Mouse (Mus musculus): ENCODE data around the gene Elovl1. TPM values are rescaled to one million over a fixed set of nuclear protein-coding genes. Genes with fewer than 3 reads are reported as not detected.

The Elovl1 gene
- 35.4 and 39.4 TPM in 2 replicates for total RNA-seq (2017)

DNA sequence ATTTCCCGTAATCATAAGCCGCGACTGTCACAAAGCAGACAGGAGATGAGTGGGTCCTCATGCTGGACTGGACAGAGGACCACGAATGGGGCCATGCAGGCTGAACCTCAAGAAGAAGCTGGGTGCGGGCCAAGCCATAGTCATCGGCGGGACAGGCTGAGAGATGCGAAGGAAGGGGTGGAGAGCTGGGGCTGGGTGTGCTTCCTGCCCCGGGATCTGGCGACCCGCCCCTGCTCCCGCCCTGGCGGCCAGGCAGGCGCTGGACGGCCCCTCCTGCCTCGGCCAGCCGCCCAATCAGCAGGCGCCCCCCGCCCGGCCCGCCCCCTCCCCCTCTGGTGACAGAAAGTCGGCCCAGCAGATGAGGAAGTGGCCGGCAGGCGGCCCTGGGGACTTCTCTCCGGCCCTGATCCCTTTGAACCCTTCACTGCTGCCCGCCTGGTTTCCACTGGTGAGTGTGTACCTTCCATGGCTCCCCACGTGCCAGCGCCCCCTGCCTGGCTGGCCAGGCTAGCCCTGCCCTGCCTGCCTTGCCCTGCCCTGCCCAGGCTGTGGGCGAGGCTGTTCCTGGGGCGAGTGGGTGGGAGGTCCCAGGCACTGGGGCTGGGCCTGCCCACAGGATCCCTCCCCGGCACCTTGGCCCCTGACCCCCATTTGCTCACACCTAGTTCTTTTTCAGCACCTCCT, at the start of gene Elovl1:
Gene Elovl1, plus strand, starts transcription at position 326 of the 684 bp plus-strand sequence.
- ATAC-seq (replicated peaks in 1 of 2; ENCODE audit: insufficient read depth in 1 of 2, low FRiP score in 2 of 2, low TSS enrichment in 1 of 2, low read depth in 1 of 2, poor library complexity in 2 of 2, severe bottlenecking in 2 of 2): peak; percentile 86

GRCm38 (mm10) chr4:118383271-118383670, 44.6 kb upstream of the Elovl1 start:
- no peak for ATAC-seq (replicated peaks in 1 of 2; ENCODE audit: insufficient read depth in 1 of 2, low FRiP score in 2 of 2, low TSS enrichment in 1 of 2, low read depth in 1 of 2, poor library complexity in 2 of 2, severe bottlenecking in 2 of 2)

GRCm38 (mm10) chr4:118387316-118387715, 40.6 kb upstream of the Elovl1 start:
- no peak for ATAC-seq (replicated peaks in 1 of 2; ENCODE audit: insufficient read depth in 1 of 2, low FRiP score in 2 of 2, low TSS enrichment in 1 of 2, low read depth in 1 of 2, poor library complexity in 2 of 2, severe bottlenecking in 2 of 2)

DNA sequence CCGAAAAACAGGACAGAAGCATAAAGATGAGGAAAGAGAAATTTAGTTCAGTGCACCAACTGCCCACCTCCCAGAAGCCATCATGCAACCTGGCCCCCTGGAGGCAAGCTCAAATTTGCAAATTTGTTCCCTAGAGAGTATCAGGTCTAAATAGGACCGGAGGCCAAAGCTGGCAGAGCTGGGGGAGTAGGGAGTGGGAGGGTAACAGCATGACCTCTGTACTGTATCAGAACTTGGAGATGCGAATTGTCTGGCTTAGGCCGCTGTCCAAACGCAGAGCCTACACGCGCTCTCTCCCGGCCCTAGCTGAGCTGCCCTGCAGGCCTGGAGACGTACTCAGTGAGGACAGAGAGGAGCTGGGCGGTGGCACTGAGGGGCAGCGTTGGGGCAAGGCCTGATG, 37.7 kb upstream of the Elovl1 start:
- ATAC-seq (replicated peaks in 1 of 2; ENCODE audit: insufficient read depth in 1 of 2, low FRiP score in 2 of 2, low TSS enrichment in 1 of 2, low read depth in 1 of 2, poor library complexity in 2 of 2, severe bottlenecking in 2 of 2): no peak

DNA sequence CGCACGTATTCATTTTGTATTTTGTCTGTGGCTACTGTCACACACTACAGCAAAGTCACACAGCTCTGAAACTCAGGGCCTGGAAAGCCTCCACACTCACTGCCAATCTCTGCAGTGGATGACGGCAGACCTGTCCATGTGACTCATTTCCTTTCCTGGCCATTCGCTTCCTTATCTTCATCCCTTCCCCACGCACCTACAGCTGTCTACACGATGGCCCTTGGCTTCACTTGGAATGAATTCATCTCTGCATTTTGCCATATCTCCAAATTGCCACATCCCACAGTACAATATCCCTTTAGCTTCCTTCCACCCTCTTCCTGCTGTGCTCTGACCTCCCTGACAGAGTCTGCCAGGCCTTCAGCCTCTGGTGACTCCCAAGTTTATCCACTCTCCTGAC, 33.4 kb upstream of the Elovl1 start:
- no peak for ATAC-seq (replicated peaks in 1 of 2; ENCODE audit: insufficient read depth in 1 of 2, low FRiP score in 2 of 2, low TSS enrichment in 1 of 2, low read depth in 1 of 2, poor library complexity in 2 of 2, severe bottlenecking in 2 of 2)

- no peak for ATAC-seq (replicated peaks in 1 of 2; ENCODE audit: insufficient read depth in 1 of 2, low FRiP score in 2 of 2, low TSS enrichment in 1 of 2, low read depth in 1 of 2, poor library complexity in 2 of 2, severe bottlenecking in 2 of 2)
Observed at GRCm38 (mm10) chr4:118395289-118395688, 32.6 kb upstream of the Elovl1 start.

- ATAC-seq (replicated peaks in 1 of 2; ENCODE audit: insufficient read depth in 1 of 2, low FRiP score in 2 of 2, low TSS enrichment in 1 of 2, low read depth in 1 of 2, poor library complexity in 2 of 2, severe bottlenecking in 2 of 2): no peak
Observed at GRCm38 (mm10) chr4:118396433-118396832, 31.5 kb upstream of the Elovl1 start.

DNA sequence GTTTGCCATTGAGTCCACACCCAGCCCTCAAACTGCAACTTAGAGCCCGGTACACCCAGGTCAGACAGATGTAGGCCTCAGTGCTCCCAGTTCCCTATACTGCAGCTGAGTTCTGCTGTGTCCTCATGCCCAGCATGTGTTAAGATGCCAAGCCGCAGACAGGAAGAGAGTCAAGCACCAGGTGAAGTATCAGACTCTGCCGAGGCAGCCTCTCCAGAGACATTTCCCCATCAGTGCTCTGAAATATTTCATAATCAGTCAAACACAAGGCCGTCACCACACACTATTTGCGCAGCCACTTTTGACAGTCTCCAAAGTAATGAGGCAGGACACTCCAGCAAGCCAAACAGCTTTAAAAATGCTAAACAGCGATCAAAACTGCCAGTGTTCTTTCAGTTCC, 29.5 kb upstream of the Elovl1 start:
- peak in 1 of 2 experiments; percentile 75; a peak in 1 of 4 replicates for ATAC-seq (replicated peaks in 1 of 2; ENCODE audit: insufficient read depth in 1 of 2, low FRiP score in 2 of 2, low TSS enrichment in 1 of 2, low read depth in 1 of 2, poor library complexity in 2 of 2, severe bottlenecking in 2 of 2)

DNA sequence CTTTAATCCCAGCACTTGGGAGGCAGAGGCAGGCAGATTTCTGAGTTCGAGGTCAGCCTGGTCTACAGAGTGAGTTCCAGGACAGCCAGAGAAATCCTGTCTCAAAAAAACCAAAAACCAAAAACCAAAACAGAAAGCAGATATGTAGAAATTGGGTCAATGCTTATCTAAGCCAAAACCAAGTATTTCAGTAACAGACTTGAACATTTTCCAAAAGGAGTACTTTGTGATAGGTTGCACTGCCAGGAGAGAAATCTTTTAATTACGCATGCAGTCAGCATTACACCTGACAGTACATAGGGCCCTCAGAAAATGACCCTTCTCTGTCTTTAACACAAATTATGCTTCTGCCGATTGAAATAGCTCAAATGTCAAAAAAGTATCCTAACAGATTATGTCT, 26.5 kb upstream of the Elovl1 start:
- no peak for ATAC-seq (replicated peaks in 1 of 2; ENCODE audit: insufficient read depth in 1 of 2, low FRiP score in 2 of 2, low TSS enrichment in 1 of 2, low read depth in 1 of 2, poor library complexity in 2 of 2, severe bottlenecking in 2 of 2)

DNA sequence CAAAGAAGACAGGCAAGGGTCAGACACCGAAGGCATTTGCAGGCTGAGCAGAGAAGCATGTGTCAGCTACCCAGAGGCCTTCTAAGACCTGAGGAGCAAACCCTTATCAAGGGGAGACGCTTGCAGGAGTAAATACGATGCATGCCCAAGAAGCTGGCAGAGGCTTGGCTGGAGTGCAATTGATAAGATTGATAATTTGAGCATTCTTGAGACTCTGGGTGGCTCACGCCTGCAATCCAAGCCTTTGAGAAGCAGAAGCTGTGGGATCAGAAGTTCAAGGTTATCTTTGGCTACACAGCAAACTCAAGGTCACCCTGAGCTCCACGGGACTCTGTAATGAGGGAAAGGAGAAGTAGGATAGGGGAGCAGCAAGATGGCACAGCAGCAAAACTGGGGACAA, 26.0 kb upstream of the Elovl1 start:
- ATAC-seq (replicated peaks in 1 of 2; ENCODE audit: insufficient read depth in 1 of 2, low FRiP score in 2 of 2, low TSS enrichment in 1 of 2, low read depth in 1 of 2, poor library complexity in 2 of 2, severe bottlenecking in 2 of 2): no peak

- no peak for ATAC-seq (replicated peaks in 1 of 2; ENCODE audit: insufficient read depth in 1 of 2, low FRiP score in 2 of 2, low TSS enrichment in 1 of 2, low read depth in 1 of 2, poor library complexity in 2 of 2, severe bottlenecking in 2 of 2)
Observed at GRCm38 (mm10) chr4:118402701-118403100, 25.2 kb upstream of the Elovl1 start.

GRCm38 (mm10) chr4:118409142-118409900, 18.6 kb upstream of the Elovl1 start, which contains the start of the genes Szt2 and Med8:
Szt2 (minus strand) TSS chr4:118409273.
Med8 (plus strand) TSS chr4:118409337.
- peak; percentile 95 for ATAC-seq (replicated peaks in 1 of 2; ENCODE audit: insufficient read depth in 1 of 2, low FRiP score in 2 of 2, low TSS enrichment in 1 of 2, low read depth in 1 of 2, poor library complexity in 2 of 2, severe bottlenecking in 2 of 2)

DNA sequence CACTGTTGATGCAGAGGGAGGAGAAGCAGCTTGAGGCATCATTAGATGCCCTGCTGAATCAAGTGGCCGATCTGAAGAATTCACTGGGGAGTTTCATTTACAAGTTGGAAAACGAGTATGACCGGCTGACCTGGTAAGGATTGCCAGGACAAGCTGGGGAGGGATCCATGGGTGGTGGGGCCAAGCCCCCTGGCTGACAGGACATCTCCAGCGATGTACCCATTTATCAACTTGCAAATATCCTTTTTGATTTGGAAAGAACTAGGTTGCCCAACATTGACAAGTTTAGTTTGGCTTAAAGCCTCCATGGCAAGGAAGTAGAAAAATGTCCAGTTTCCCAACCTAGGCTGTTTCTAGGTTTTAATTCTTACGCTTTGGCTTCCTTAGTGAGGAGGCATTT, 17.0 kb upstream of the Elovl1 start:
- ATAC-seq (replicated peaks in 1 of 2; ENCODE audit: insufficient read depth in 1 of 2, low FRiP score in 2 of 2, low TSS enrichment in 1 of 2, low read depth in 1 of 2, poor library complexity in 2 of 2, severe bottlenecking in 2 of 2): no peak

DNA sequence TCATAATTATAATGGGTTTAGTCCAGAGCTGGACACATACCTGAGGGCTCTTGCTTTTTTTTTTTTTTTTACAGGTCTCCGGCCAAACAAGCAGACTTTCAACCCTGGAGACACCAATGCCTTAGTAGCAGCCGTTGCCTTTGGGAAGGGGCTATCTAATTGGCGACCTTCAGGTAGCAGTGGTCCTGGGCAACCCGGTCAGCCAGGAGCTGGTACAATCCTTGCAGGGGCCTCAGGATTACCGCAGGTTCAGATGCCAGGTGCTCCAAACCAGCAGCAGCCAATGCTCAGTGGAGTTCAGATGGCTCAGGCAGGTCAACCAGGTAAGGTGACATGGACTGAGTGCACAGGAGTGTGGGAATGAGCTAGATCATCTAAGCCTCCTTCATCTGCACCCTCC, 14.3 kb upstream of the Elovl1 start:
- ATAC-seq (replicated peaks in 1 of 2; ENCODE audit: insufficient read depth in 1 of 2, low FRiP score in 2 of 2, low TSS enrichment in 1 of 2, low read depth in 1 of 2, poor library complexity in 2 of 2, severe bottlenecking in 2 of 2): no peak

DNA sequence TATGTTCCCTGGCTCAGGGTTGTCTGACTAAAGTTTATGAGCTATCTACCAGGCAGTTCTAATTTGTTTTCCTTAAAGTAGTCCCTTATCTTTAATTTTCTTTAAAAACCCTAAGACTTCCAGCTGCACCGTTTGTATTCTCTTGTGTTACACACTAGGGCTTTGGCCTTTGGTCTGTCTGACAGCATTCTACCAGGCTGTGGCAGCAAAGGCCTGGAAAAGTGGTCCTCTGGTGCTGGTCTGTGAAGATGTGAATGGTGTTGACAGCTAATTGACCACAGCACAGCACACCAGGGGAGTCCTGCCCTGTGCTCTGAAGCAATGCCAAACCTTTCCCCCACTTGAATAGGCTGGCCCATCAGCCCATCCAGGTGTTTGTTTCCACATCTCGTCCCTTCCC, 12.1 kb upstream of the Elovl1 start:
- no peak for ATAC-seq (replicated peaks in 1 of 2; ENCODE audit: insufficient read depth in 1 of 2, low FRiP score in 2 of 2, low TSS enrichment in 1 of 2, low read depth in 1 of 2, poor library complexity in 2 of 2, severe bottlenecking in 2 of 2)

DNA sequence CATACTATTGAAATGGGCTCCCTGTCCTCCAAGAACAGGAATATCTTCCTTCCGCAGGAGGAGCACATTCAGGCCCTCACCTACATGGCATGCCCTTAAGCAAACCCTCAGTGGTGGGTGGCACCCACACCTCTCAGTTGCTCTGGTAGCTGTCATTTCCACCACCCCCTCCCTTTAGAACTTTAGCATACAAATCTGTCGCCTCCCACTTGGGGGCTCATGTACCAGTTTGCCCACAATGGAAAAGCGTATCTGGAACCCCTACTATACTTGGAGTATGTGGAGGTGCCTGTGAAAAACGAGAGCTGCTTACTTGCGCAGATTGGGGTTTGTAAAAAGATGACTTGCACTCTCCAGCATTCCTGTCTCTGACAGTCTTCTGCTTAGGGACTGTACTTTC, 11.6 kb upstream of the Elovl1 start:
- ATAC-seq (replicated peaks in 1 of 2; ENCODE audit: insufficient read depth in 1 of 2, low FRiP score in 2 of 2, low TSS enrichment in 1 of 2, low read depth in 1 of 2, poor library complexity in 2 of 2, severe bottlenecking in 2 of 2): no peak

DNA sequence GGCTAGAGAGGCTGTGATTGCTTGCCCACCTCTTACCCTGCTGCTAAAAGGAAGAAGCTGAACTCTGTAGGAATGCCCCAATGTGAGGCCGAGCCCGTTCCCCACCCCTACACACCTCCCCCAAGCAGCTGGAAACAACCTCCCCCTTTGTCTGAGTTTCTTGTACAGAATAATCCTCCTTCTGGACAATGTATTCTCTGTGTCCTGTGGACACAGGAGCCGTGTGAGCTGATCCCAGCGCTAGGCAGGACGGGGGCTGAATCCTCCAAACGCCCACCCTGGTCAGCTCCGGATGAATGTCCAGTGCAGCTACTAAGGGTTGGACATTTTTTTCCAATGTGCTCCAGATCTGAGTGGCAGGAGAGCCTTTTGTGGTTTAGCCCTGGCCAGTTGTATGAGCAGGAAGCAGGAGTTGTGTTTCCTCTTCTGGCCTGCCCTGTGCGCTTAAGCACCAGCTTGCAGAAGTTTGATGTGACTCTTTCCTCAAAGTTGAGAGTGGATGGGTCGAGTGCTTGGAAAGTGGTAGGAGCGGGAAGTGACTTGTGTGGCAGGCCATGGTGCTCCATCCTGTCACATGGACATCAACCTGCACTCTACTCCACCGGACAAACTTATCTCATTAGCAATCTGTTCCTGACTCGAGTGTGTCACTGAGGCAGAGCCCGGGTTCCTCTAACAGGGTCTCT, 10.6 kb upstream of the Elovl1 start:
- no peak for ATAC-seq (replicated peaks in 1 of 2; ENCODE audit: insufficient read depth in 1 of 2, low FRiP score in 2 of 2, low TSS enrichment in 1 of 2, low read depth in 1 of 2, poor library complexity in 2 of 2, severe bottlenecking in 2 of 2)

- no peak for ATAC-seq (replicated peaks in 1 of 2; ENCODE audit: insufficient read depth in 1 of 2, low FRiP score in 2 of 2, low TSS enrichment in 1 of 2, low read depth in 1 of 2, poor library complexity in 2 of 2, severe bottlenecking in 2 of 2)
Observed at GRCm38 (mm10) chr4:118421384-118421783, 6.5 kb upstream of the Elovl1 start.
